In genomic region chr10:89243808-89244207, GRCm38 (mm10) we compare ENCODE assay signal across 16 mouse cellular contexts.
"Had no signal": no experiment of that assay in that cellular context is flagged by ENCODE, and none has a peak within 500 bp of the region (broad histone marks: within the 10 kb centered on the region; RNA-seq: fewer than 3 reads in every experiment).

No protein-coding gene starts in this region.

- DNase-seq: kidney, adult 11 months; kidney, adult 8-10 months; kidney, postnatal 10 days; kidney, postnatal 36 days; liver, embryonic 13.5 days; lung, adult 2 months; right cerebral cortex, postnatal 14 days; thymus, postnatal 25 days had no signal

- H3K27ac ChIP-seq: intestine, embryonic 15.5 days; kidney, embryonic 15.5 days; liver, embryonic 13.5 days; macrophage; midbrain, embryonic 12.5 days; midbrain, embryonic 15.5 days; neural tube, embryonic 12.5 days; neural tube, embryonic 15.5 days; stomach, postnatal 0 days had no signal

- H3K4me3 ChIP-seq: intestine, embryonic 15.5 days; kidney, embryonic 15.5 days; liver, embryonic 13.5 days; midbrain, embryonic 12.5 days; midbrain, embryonic 15.5 days; neural tube, embryonic 12.5 days; neural tube, embryonic 15.5 days had no signal
